Comparison of ENCODE assay signal across 23 mouse cellular contexts in the genomic region with DNA sequence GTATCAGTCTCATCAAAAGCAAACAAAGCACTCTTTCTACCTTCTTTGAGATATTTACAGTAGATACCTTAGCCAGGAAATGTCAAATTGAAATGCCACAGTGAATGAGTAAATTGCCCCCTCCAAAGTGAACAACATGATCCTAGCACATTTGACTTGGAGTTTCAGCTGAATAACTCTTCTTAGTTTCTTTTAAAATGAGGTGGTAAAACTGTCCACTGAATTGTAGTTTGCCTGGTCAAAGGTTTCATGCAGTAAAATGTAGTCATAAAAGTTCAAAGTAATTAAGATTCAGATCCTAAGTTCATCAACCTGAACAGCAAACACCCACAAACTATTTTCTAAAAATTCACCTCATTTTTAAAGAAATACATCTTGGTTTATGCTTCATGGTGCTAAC.
DNase-seq lines count a peak whose midpoint lies in the region; ATAC-seq and TF ChIP-seq lines count a peak whose summit lies in the region.
"Had no signal": no experiment of that assay in that cellular context is flagged by ENCODE, and none has a peak within 500 bp of the region (broad histone marks: within the 10 kb centered on the region; RNA-seq: fewer than 3 reads in every experiment).

No protein-coding gene starts in this region.

- H3K4me3 ChIP-seq in kidney, postnatal 0 days (replicated peaks; ENCODE audit: low read depth, low read length) = no peak overlapping the region
- H3K4me3 ChIP-seq in intestine, postnatal 0 days (ENCODE audit: low read depth, low read length) = no peak overlapping the region
- H3K4me3 ChIP-seq in midbrain, embryonic 10.5 days = no peak overlapping the region
- H3K4me3 ChIP-seq: embryonic facial prominence, embryonic 10.5 days; embryonic facial prominence, embryonic 12.5 days; forebrain, embryonic 13.5 days; forebrain, embryonic 15.5 days had no signal

- H3K4me2 ChIP-seq in kidney, postnatal 0 days (ENCODE audit: low read length) = no peak overlapping the region
- no peak overlapping the region for H3K4me2 ChIP-seq in intestine, postnatal 0 days (replicated peaks; ENCODE audit: low read depth)
- H3K4me2 ChIP-seq: embryonic facial prominence, embryonic 12.5 days; forebrain, embryonic 13.5 days; forebrain, embryonic 15.5 days had no signal

- no peaks in the 10 kb centered on the region for H3K9me3 ChIP-seq in kidney, postnatal 0 days (replicated peaks; ENCODE audit: low read length)
- no peaks in the 10 kb centered on the region for H3K9me3 ChIP-seq in intestine, postnatal 0 days (ENCODE audit: control insufficient read depth)
- H3K9me3 ChIP-seq in midbrain, embryonic 10.5 days (replicated peaks) = no peaks in the 10 kb centered on the region
- H3K9me3 ChIP-seq: embryonic facial prominence, embryonic 10.5 days; embryonic facial prominence, embryonic 12.5 days; forebrain, embryonic 13.5 days; forebrain, embryonic 15.5 days; G1E had no signal

- no peaks in the 10 kb centered on the region for H3K4me1 ChIP-seq in kidney, postnatal 0 days (replicated peaks; ENCODE audit: insufficient read depth, low read length)
- H3K4me1 ChIP-seq in intestine, postnatal 0 days (replicated peaks; ENCODE audit: control insufficient read depth, insufficient read depth, low read length) = no peaks in the 10 kb centered on the region
- no peaks in the 10 kb centered on the region for H3K4me1 ChIP-seq in midbrain, embryonic 10.5 days
- H3K4me1 ChIP-seq: embryonic facial prominence, embryonic 10.5 days; embryonic facial prominence, embryonic 12.5 days; forebrain, embryonic 13.5 days; forebrain, embryonic 15.5 days had no signal

- TF ChIP-seq CTCF in kidney, postnatal 0 days (IDR thresholded peaks at IDR 0.05; ENCODE audit: low read depth) = no peak
- TF ChIP-seq CTCF in intestine, postnatal 0 days (IDR thresholded peaks at IDR 0.05; ENCODE audit: low read depth) = no peak

- no peaks in the 10 kb centered on the region for H3K36me3 ChIP-seq in kidney, postnatal 0 days (ENCODE audit: insufficient read depth, low read length)
- no peaks in the 10 kb centered on the region for H3K36me3 ChIP-seq in intestine, postnatal 0 days (ENCODE audit: control insufficient read depth, insufficient read depth)
- H3K36me3 ChIP-seq in midbrain, embryonic 10.5 days = no peaks in the 10 kb centered on the region
- H3K36me3 ChIP-seq: embryonic facial prominence, embryonic 10.5 days; embryonic facial prominence, embryonic 12.5 days; forebrain, embryonic 15.5 days; G1E had no signal

- no peaks in the 10 kb centered on the region for H3K27me3 ChIP-seq in kidney, postnatal 0 days (ENCODE audit: insufficient read depth, low read length)
- no peaks in the 10 kb centered on the region for H3K27me3 ChIP-seq in intestine, postnatal 0 days (replicated peaks; ENCODE audit: control insufficient read depth, insufficient read depth, low read length)
- no peaks in the 10 kb centered on the region for H3K27me3 ChIP-seq in midbrain, embryonic 10.5 days (ENCODE audit: low read depth, poor library complexity, severe bottlenecking)
- H3K27me3 ChIP-seq: CH12.LX; embryonic facial prominence, embryonic 12.5 days; forebrain, embryonic 13.5 days; forebrain, embryonic 15.5 days; Patski had no signal

- DNase-seq in kidney, postnatal 0 days (ENCODE audit: low spot score) = peak; percentile 57
- DNase-seq in kidney, postnatal 4 days = no peak
- no peak for DNase-seq in midbrain, embryonic 10.5 days (ENCODE audit: low spot score)
- no peak for DNase-seq in gastrocnemius, postnatal 10 days
- DNase-seq: adrenal gland, adult 8-10 months; adrenal gland, postnatal 25 days; B cell, adult 2 months; cerebellum, adult 11-12 months; cerebellum, adult 2 months; cerebellum, adult 9-10 months; cerebellum, postnatal 10 days; cerebellum, postnatal 25 days; forebrain, postnatal 0 days had no signal

- H3K27ac ChIP-seq in kidney, postnatal 0 days = no peak overlapping the region
- H3K27ac ChIP-seq in intestine, postnatal 0 days (ENCODE audit: low read depth, low read length) = no peak overlapping the region
- no peak overlapping the region for H3K27ac ChIP-seq in midbrain, embryonic 10.5 days (replicated peaks)
- H3K27ac ChIP-seq: embryonic facial prominence, embryonic 10.5 days; embryonic facial prominence, embryonic 12.5 days; forebrain, embryonic 13.5 days; forebrain, embryonic 15.5 days had no signal

- ATAC-seq in kidney, postnatal 0 days (replicated peaks; ENCODE audit: low FRiP score, low read depth) = no peak
- ATAC-seq in intestine, postnatal 0 days = peak; percentile 60
- ATAC-seq: activated CD4-positive, CD25-positive, alpha-beta regulatory T cell, adult 4 months; CD4-positive, CD25-positive, alpha-beta regulatory T cell, adult 4 months; forebrain, embryonic 13.5 days; forebrain, embryonic 15.5 days; forebrain, postnatal 0 days; Patski had no signal

- H3K9ac ChIP-seq in kidney, postnatal 0 days (ENCODE audit: low read depth, low read length) = no peak overlapping the region
- H3K9ac ChIP-seq in intestine, postnatal 0 days (ENCODE audit: low read depth, low read length) = no peak overlapping the region
- H3K9ac ChIP-seq: embryonic facial prominence, embryonic 12.5 days; forebrain, embryonic 13.5 days; forebrain, embryonic 15.5 days; forebrain, postnatal 0 days had no signal
